Mouse (Mus musculus) ES-Bruce4 (cell line): ENCODE data around the gene Ssbp3.

Experiments
- CTCF ChIP-seq: IDR thresholded peaks from one replicate; pipeline ENCODE4 v1.8.1; 2011; ENCODE audit warnings: low read depth, low read length
- EP300 ChIP-seq: IDR thresholded peaks from 2 replicates; pipeline ENCODE4 v1.6.1; 2011; ENCODE audit warnings: low read depth, low read length; ENCODE audit not compliant: insufficient read depth
- POLR2A ChIP-seq: IDR thresholded peaks from one replicate; pipeline ENCODE4 v1.8.1; 2011; ENCODE audit warnings: low read length; ENCODE audit not compliant: insufficient read depth

DNA sequence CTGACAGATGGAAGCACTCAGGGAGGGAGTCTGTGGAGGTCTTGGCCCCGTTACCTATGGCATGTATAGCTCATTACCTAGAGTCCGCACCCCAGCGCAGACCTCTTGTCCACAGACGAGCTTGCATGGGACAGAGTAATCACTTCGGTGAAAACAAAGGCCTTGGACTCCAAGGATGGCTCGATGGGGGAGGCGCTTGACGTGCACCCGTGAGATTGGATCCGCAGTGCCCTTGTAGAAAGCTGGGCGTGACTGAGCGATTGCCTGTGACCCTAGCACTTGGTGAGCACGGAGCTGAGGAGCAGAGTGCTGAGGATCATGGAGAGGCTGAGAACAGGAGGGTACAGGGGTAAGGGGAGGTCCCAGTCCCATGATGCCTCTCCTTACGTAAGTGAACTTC, 181.2 kb downstream of the Ssbp3 start:
- TF ChIP-seq POLR2A (no peak), EP300 (no peak), CTCF (no peak)
